Mouse (Mus musculus): ENCODE measurements around the gene Nfib. TPM values are rescaled to one million over a fixed set of nuclear protein-coding genes. Genes with fewer than 3 reads are reported as not detected.

Nfib gene
- polyA plus RNA-seq, 1 experiment from 2014 or later = 164 TPM

DNA sequence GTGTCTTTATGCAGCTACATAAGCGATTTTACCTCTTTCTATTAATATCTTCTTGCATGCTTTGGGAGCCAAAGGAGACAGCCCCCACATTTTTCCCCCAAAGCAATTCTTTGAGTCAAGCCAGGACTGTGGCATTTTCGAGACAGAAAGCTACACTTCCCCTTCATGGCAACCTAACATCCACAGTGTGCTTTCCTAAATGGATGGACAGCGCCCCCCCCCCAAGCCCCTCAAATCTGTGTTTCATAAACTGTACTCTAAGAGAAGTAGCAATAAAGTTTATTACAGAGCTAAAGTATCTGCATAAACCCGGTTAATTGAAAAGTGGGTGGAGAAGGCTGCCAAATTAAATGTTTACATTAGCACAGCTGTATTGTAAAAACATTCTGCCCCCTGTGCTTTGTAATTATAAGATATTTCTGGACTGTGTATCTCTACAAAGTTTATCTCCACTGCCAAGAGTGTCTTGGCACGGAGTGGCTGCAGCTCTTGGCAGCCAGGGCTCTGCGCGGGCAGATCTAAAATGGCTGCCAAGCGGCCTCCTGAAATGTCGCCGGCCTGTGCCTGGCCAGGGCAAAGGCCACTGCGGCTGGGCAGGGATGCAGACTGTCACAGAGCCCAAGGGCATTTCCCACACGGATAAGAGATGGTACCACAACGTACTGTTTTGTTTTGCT, 301.4 kb downstream of the Nfib start:
- H3K9me3 ChIP-seq (replicated peaks; ENCODE audit: control insufficient read depth, low read length) = no peaks in the 10 kb centered on the region
- H3K9ac ChIP-seq (ENCODE audit: low read length) = peak overlapping the region; percentile 40; the same call in 1 of the 2 replicates
- peak overlapping the region; percentile 22; the same call in 1 of the 2 replicates for H3K4me2 ChIP-seq (ENCODE audit: low read length)
- H3K36me3 ChIP-seq (ENCODE audit: control insufficient read depth, insufficient read depth, low read length) = no peaks in the 10 kb centered on the region
- H3K27ac ChIP-seq (ENCODE audit: low read depth, low read length) = peak overlapping the region; percentile 55; the same call in 1 of the 2 replicates
- H3K4me1 ChIP-seq (ENCODE audit: control insufficient read depth, insufficient read depth, low read length) = peaks cover 65% of the 10 kb centered on the region
- DNase-seq (ENCODE audit: low spot score) (peak; percentile 77), ATAC-seq (peak; percentile 60)
- H3K4me3 ChIP-seq (ENCODE audit: low read depth, low read length) = no peak overlapping the region
- no peaks in the 10 kb centered on the region for H3K27me3 ChIP-seq (replicated peaks; ENCODE audit: control insufficient read depth, insufficient read depth, low read length)
- WGBS = 47% methylated on average over 13 of the region's 13 CpGs

DNA sequence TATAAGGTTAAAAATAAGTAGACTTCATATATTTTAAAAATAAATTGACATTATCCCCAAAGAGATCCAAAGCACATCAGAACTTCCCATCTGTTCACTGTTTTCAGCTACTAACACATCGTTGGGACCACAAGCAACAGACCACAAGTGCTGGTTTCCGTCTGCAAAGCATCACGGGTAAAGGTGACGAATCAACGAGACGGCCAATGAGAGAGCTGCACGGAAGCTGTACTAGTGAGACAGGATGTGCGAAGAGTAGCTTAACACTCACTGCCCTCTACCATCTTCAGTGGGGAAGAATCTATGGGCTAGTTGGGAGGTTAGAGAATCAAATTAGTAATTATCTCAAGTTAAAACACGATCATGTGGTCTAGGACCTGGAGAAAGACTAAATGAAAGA, 302.9 kb downstream of the Nfib start:
- 87% methylated on average over 9 of the region's 9 CpGs for WGBS
- Histone ChIP-seq H3K27ac (ENCODE audit: low read depth, low read length) (no peak overlapping the region), H3K27me3 (replicated peaks; ENCODE audit: control insufficient read depth, insufficient read depth, low read length) (no peaks in the 10 kb centered on the region), H3K4me2 (ENCODE audit: low read length) (no peak overlapping the region), H3K9me3 (replicated peaks; ENCODE audit: control insufficient read depth, low read length) (no peaks in the 10 kb centered on the region), H3K4me1 (ENCODE audit: control insufficient read depth, insufficient read depth, low read length) (peaks cover 55% of the 10 kb centered on the region), H3K36me3 (ENCODE audit: control insufficient read depth, insufficient read depth, low read length) (no peaks in the 10 kb centered on the region), H3K9ac (ENCODE audit: low read length) (no peak overlapping the region), H3K4me3 (ENCODE audit: low read depth, low read length) (no peak overlapping the region)
- DNase-seq (ENCODE audit: low spot score) (no peak), ATAC-seq (no peak)

DNA sequence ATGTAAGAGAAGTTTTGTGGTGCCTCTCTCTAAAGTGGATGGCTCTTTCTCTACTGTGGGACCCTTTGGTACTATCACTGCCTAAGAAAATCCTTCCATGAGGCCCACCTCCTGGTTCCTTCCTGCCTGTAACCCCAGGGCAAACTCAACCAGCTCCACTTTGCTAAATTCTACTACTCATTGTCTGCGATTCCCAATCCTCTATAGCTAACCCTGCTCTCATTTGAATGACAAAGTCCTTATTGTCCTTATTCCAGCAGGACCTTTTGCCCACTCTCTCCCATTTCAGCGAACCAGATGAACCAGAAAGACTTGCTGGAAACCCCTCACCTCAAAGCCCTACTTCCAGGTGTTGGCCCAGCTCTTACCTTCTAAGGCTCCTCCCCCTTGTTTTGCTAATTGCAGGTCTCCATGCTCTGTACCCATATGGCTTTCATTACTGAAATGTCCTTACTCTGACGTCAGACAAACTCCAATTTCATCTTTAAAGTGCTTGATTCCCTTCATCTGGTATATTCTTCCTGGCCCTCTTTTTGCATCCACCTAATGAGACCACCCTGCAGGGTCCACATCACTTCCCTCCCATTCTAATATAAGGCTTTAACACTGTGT, 304.0 kb downstream of the Nfib start:
- Histone ChIP-seq H3K27ac (ENCODE audit: low read depth, low read length) (no peak overlapping the region), H3K9ac (ENCODE audit: low read length) (no peak overlapping the region), H3K4me1 (ENCODE audit: control insufficient read depth, insufficient read depth, low read length) (peaks cover 55% of the 10 kb centered on the region), H3K9me3 (replicated peaks; ENCODE audit: control insufficient read depth, low read length) (no peaks in the 10 kb centered on the region), H3K4me3 (ENCODE audit: low read depth, low read length) (no peak overlapping the region), H3K27me3 (replicated peaks; ENCODE audit: control insufficient read depth, insufficient read depth, low read length) (no peaks in the 10 kb centered on the region), H3K36me3 (ENCODE audit: control insufficient read depth, insufficient read depth, low read length) (no peaks in the 10 kb centered on the region), H3K4me2 (ENCODE audit: low read length) (no peak overlapping the region)
- no peak for DNase-seq (ENCODE audit: low spot score)
- 3% methylated on average over 3 of the region's 3 CpGs for WGBS
- ATAC-seq = no peak

GRCm38 (mm10) chr4:82400536-82400935, 305.0 kb downstream of the Nfib start:
- H3K9ac ChIP-seq (ENCODE audit: low read length) = no peak overlapping the region
- H3K27me3 ChIP-seq (replicated peaks; ENCODE audit: control insufficient read depth, insufficient read depth, low read length) = no peaks in the 10 kb centered on the region
- H3K27ac ChIP-seq (ENCODE audit: low read depth, low read length) = peak overlapping the region; percentile 61; the same call in 1 of the 2 replicates
- no peaks in the 10 kb centered on the region for H3K9me3 ChIP-seq (replicated peaks; ENCODE audit: control insufficient read depth, low read length)
- no peak for DNase-seq (ENCODE audit: low spot score)
- WGBS = 9% methylated on average over 5 of the region's 5 CpGs
- H3K4me3 ChIP-seq (ENCODE audit: low read depth, low read length) = no peak overlapping the region
- peaks cover 52% of the 10 kb centered on the region for H3K4me1 ChIP-seq (ENCODE audit: control insufficient read depth, insufficient read depth, low read length)
- no peak; the same call in 1 of the 2 replicates for ATAC-seq
- H3K4me2 ChIP-seq (ENCODE audit: low read length) = no peak overlapping the region
- no peaks in the 10 kb centered on the region for H3K36me3 ChIP-seq (ENCODE audit: control insufficient read depth, insufficient read depth, low read length)

GRCm38 (mm10) chr4:82399406-82400380, 305.9 kb downstream of the Nfib start:
- H3K36me3 ChIP-seq (ENCODE audit: control insufficient read depth, insufficient read depth, low read length) = no peaks in the 10 kb centered on the region
- peak overlapping the region; percentile 58; the same call in 1 of the 2 replicates for H3K27ac ChIP-seq (ENCODE audit: low read depth, low read length)
- H3K27me3 ChIP-seq (replicated peaks; ENCODE audit: control insufficient read depth, insufficient read depth, low read length) = no peaks in the 10 kb centered on the region
- no peak overlapping the region for H3K4me2 ChIP-seq (ENCODE audit: low read length)
- H3K9ac ChIP-seq (ENCODE audit: low read length) = no peak overlapping the region
- 41% methylated on average over 11 of the region's 11 CpGs for WGBS
- H3K4me3 ChIP-seq (ENCODE audit: low read depth, low read length) = no peak overlapping the region
- ATAC-seq = peak; percentile 72; the same call in 1 of the 2 replicates
- peak; percentile 78 for DNase-seq (ENCODE audit: low spot score)
- peaks cover 43% of the 10 kb centered on the region for H3K4me1 ChIP-seq (ENCODE audit: control insufficient read depth, insufficient read depth, low read length)
- no peaks in the 10 kb centered on the region for H3K9me3 ChIP-seq (replicated peaks; ENCODE audit: control insufficient read depth, low read length)

DNA sequence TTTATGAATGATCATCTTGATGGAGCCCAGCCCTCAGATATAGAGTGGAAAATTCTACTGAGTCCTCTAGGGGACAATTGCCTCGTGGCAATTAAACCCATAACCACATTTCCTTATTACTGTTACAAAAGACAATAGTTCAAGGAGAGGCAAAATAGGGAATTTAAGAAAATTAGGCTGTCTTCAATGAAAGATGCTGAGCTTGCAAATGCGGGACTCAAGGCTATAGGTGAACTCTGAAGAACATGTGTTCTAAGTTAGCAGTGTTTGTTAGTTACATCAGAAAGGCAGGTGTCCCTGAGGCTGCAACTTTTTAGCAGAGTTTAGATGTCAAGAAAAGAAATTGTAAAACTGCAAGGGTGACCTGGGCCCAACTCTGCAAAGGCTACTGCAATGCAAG, 307.3 kb downstream of the Nfib start:
- DNase-seq (ENCODE audit: low spot score) (no peak), ATAC-seq (no peak)
- whole genome bisulfite sequencing = 74% methylated on average over 2 of the region's 2 CpGs

DNA sequence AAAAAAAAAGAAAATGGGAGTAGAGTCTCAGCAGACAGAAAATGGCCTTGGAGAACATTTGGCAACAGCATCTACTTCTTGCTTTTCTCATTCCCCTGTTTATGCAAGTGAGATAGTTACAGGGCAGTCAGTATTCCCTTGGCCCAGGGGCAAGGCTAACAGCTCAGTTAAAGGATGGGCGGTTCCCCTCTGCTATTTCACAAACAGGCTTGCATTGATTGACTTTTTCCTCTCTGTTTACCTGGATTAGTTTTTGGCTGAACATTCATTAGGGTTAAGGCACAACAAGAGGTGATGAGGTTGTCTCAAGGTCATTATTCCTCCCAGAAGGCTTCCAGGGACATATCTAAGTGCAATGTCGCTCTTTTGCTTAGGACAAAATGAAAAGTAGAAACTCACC, 308.7 kb downstream of the Nfib start:
- Histone ChIP-seq H3K27ac (ENCODE audit: low read depth, low read length) (no peak overlapping the region), H3K9ac (ENCODE audit: low read length) (no peak overlapping the region), H3K4me2 (ENCODE audit: low read length) (no peak overlapping the region), H3K36me3 (ENCODE audit: control insufficient read depth, insufficient read depth, low read length) (no peaks in the 10 kb centered on the region), H3K9me3 (replicated peaks; ENCODE audit: control insufficient read depth, low read length) (no peaks in the 10 kb centered on the region), H3K4me1 (ENCODE audit: control insufficient read depth, insufficient read depth, low read length) (peaks cover 24% of the 10 kb centered on the region), H3K27me3 (replicated peaks; ENCODE audit: control insufficient read depth, insufficient read depth, low read length) (no peaks in the 10 kb centered on the region), H3K4me3 (ENCODE audit: low read depth, low read length) (no peak overlapping the region)
- WGBS = 77% methylated on average over 2 of the region's 2 CpGs
- ATAC-seq = no peak
- no peak for DNase-seq (ENCODE audit: low spot score)

More for the DNA sequence above, 307.3 kb downstream of the Nfib start:
- Histone ChIP-seq H3K4me3 (ENCODE audit: low read depth, low read length) (no peak overlapping the region), H3K4me2 (ENCODE audit: low read length) (no peak overlapping the region), H3K9ac (ENCODE audit: low read length) (no peak overlapping the region), H3K36me3 (ENCODE audit: control insufficient read depth, insufficient read depth, low read length) (no peaks in the 10 kb centered on the region), H3K27ac (ENCODE audit: low read depth, low read length) (no peak overlapping the region), H3K4me1 (ENCODE audit: control insufficient read depth, insufficient read depth, low read length) (peaks cover 33% of the 10 kb centered on the region), H3K9me3 (replicated peaks; ENCODE audit: control insufficient read depth, low read length) (no peaks in the 10 kb centered on the region), H3K27me3 (replicated peaks; ENCODE audit: control insufficient read depth, insufficient read depth, low read length) (no peaks in the 10 kb centered on the region)

DNA sequence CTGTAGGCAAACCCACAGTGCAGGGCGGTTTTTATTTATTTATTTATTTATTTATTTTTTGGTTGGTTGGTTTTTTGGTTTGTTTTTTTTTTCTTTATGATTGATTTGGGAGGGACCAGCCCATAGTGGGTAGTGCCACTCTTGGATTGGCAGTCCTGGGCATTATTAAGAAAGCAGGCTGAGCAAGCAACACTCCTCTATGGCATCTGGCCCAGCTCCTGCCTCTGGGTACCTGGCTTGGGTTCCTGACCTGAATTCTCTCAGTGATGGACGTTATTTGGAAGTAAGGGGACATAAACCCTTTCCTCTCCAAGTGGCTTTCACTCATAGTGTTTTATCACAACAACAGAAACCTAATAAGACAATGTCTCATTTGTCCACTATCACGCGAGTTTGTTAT, 309.5 kb downstream of the Nfib start:
- WGBS = 72% methylated on average over 4 of the region's 4 CpGs

More for the DNA sequence above, 309.5 kb downstream of the Nfib start:
- H3K9me3 ChIP-seq (replicated peaks; ENCODE audit: control insufficient read depth, low read length) = no peaks in the 10 kb centered on the region
- H3K27ac ChIP-seq (ENCODE audit: low read depth, low read length) = no peak overlapping the region
- H3K36me3 ChIP-seq (ENCODE audit: control insufficient read depth, insufficient read depth, low read length) = no peaks in the 10 kb centered on the region
- no peak for DNase-seq (ENCODE audit: low spot score)
- H3K4me1 ChIP-seq (ENCODE audit: control insufficient read depth, insufficient read depth, low read length) = peaks cover 21% of the 10 kb centered on the region
- no peak overlapping the region for H3K4me2 ChIP-seq (ENCODE audit: low read length)
- no peaks in the 10 kb centered on the region for H3K27me3 ChIP-seq (replicated peaks; ENCODE audit: control insufficient read depth, insufficient read depth, low read length)
- no peak overlapping the region for H3K4me3 ChIP-seq (ENCODE audit: low read depth, low read length)
- no peak overlapping the region for H3K9ac ChIP-seq (ENCODE audit: low read length)
- ATAC-seq = no peak

Data from forebrain, embryonic 14.5 days (tissue).